Comparison of ENCODE assay signal across 27 mouse cellular contexts in the genomic region with DNA sequence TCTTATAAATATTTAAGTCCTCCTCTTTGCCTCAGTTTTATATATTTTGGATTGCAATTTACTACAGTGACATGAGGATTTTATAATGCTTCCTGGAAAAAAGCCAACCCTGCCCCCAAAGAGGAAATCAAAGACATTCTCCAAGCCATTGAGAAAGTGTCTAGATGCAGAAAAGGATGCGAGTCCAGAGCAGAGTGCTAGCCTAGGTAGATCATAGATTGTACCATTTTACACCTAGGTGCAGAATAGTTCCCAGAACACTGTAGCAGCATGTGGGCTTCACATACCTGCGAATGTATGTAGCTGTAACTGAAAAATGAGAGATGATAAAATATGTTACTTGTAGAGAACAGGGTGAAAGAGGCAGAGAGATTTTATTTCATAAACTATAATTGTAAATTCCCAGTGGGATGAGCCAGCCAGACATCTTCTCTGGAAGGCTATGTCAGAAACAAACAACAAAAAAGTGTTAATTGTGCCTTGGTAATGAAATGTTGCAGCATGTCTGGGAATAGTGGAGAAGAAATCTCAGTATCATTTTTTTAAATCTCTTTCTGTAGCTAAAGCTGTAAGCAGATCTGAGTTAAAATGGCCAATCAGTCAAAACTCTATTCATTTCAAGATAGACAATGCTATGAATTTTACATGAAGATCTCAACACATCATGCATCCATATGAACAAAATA. TPM values are rescaled to one million over a fixed set of nuclear protein-coding genes. Genes with fewer than 3 reads are reported as not detected.
DNase-seq lines count a peak whose midpoint lies in the region; ATAC-seq and TF ChIP-seq lines count a peak whose summit lies in the region.
"Had no signal": no experiment of that assay in that cellular context is flagged by ENCODE, and none has a peak within 500 bp of the region (broad histone marks: within the 10 kb centered on the region; RNA-seq: fewer than 3 reads in every experiment).

No protein-coding gene starts in this region.

- TF ChIP-seq CTCF in forebrain, postnatal 0 days (IDR thresholded peaks at IDR 0.05; ENCODE audit: low read depth), result no peak

- H3K27ac ChIP-seq in forebrain, embryonic 13.5 days, result 0 out of 2 replicates have a peak overlapping the region, but pooled peaks have one; percentile 19
- no peak overlapping the region for H3K27ac ChIP-seq in forebrain, embryonic 10.5 days
- peak overlapping the region; percentile 60 for H3K27ac ChIP-seq in forebrain, postnatal 0 days (ENCODE audit: low read depth, low read length)
- H3K27ac ChIP-seq: embryonic facial prominence, embryonic 12.5 days; embryonic facial prominence, embryonic 15.5 days; heart, embryonic 15.5 days; hindbrain, embryonic 14.5 days; hindbrain, postnatal 0 days had no signal

- H3K9ac ChIP-seq in forebrain, embryonic 13.5 days, result no peak overlapping the region
- H3K9ac ChIP-seq in forebrain, postnatal 0 days, result no peak overlapping the region
- H3K9ac ChIP-seq: embryonic facial prominence, embryonic 12.5 days; embryonic facial prominence, embryonic 15.5 days; heart, embryonic 12.5 days; heart, embryonic 15.5 days; hindbrain, embryonic 14.5 days had no signal

- DNase-seq in forebrain, embryonic 10.5 days (ENCODE audit: extremely low spot score, low spot score), result no peak
- DNase-seq in frontal cortex, postnatal 10 days (ENCODE audit: low spot score in 2 of 2), result no peak
- DNase-seq in brain, adult 2 months (ENCODE audit: low read depth, low spot score), result peak; percentile 15
- DNase-seq in forebrain, postnatal 0 days, result peak; percentile 50
- no peak for DNase-seq in kidney, adult 18-20 months
- DNase-seq: adrenal gland, adult 8-10 months; adrenal gland, postnatal 25 days; cerebellum, adult 11 months; cerebellum, adult 2 months; cerebellum, adult 9-11 months; cerebellum, postnatal 25 days; gastrocnemius, postnatal 25 days; heart, adult 18-20 months; heart, postnatal 10 days; heart, postnatal 36 days had no signal

- 79% methylated on average over 2 of the region's 2 CpGs for WGBS in forebrain, embryonic 13.5 days
- 89% methylated on average over 2 of the region's 2 CpGs for WGBS in forebrain, embryonic 10.5 days
- WGBS in forebrain, postnatal 0 days, result 44% methylated on average over 2 of the region's 2 CpGs

- peak; percentile 41; the same call in 1 of the 2 replicates for ATAC-seq in forebrain, embryonic 13.5 days
- peak; percentile 23; the same call in 1 of the 2 replicates for ATAC-seq in frontal cortex, adult (ENCODE audit: low TSS enrichment)
- ATAC-seq in forebrain, postnatal 0 days, result peak; percentile 71
- ATAC-seq: activated CD4-positive, CD25-positive, alpha-beta regulatory T cell, adult 4 months; hindbrain, postnatal 0 days; inflammation-experienced regulatory T-cells, adult 6 months; intestine, embryonic 16.5 days had no signal

- H3K4me1 ChIP-seq in forebrain, embryonic 13.5 days, result no peaks in the 10 kb centered on the region
- H3K4me1 ChIP-seq in forebrain, embryonic 10.5 days, result no peaks in the 10 kb centered on the region
- H3K4me1 ChIP-seq in forebrain, postnatal 0 days (ENCODE audit: insufficient read depth), result no peaks in the 10 kb centered on the region
- H3K4me1 ChIP-seq: embryonic facial prominence, embryonic 12.5 days; embryonic facial prominence, embryonic 15.5 days; heart, embryonic 12.5 days; heart, embryonic 15.5 days had no signal

- H3K9me3 ChIP-seq in forebrain, embryonic 13.5 days (replicated peaks), result no peaks in the 10 kb centered on the region
- no peaks in the 10 kb centered on the region for H3K9me3 ChIP-seq in forebrain, embryonic 10.5 days
- no peaks in the 10 kb centered on the region for H3K9me3 ChIP-seq in forebrain, postnatal 0 days (ENCODE audit: low read length)
- H3K9me3 ChIP-seq: embryonic facial prominence, embryonic 12.5 days; embryonic facial prominence, embryonic 15.5 days; heart, embryonic 12.5 days; heart, embryonic 15.5 days had no signal

- H3K4me3 ChIP-seq in forebrain, embryonic 13.5 days, result no peak overlapping the region
- H3K4me3 ChIP-seq in forebrain, embryonic 10.5 days, result no peak overlapping the region
- H3K4me3 ChIP-seq in forebrain, postnatal 0 days (ENCODE audit: low read depth, low read length), result no peak overlapping the region
- H3K4me3 ChIP-seq: embryonic facial prominence, embryonic 12.5 days; embryonic facial prominence, embryonic 15.5 days; heart, embryonic 12.5 days; heart, embryonic 15.5 days had no signal

- no peaks in the 10 kb centered on the region for H3K27me3 ChIP-seq in forebrain, embryonic 13.5 days
- H3K27me3 ChIP-seq in forebrain, embryonic 10.5 days (ENCODE audit: poor library complexity, severe bottlenecking), result no peaks in the 10 kb centered on the region
- H3K27me3 ChIP-seq in forebrain, postnatal 0 days (ENCODE audit: insufficient read depth, low read length), result no peaks in the 10 kb centered on the region
- H3K27me3 ChIP-seq: embryonic facial prominence, embryonic 12.5 days; embryonic facial prominence, embryonic 15.5 days; heart, embryonic 12.5 days; heart, embryonic 15.5 days had no signal

- no peaks in the 10 kb centered on the region for H3K36me3 ChIP-seq in forebrain, embryonic 13.5 days (ENCODE audit: poor library complexity, severe bottlenecking)
- no peaks in the 10 kb centered on the region for H3K36me3 ChIP-seq in forebrain, embryonic 10.5 days (replicated peaks)
- no peaks in the 10 kb centered on the region for H3K36me3 ChIP-seq in forebrain, postnatal 0 days (ENCODE audit: insufficient read depth)
- H3K36me3 ChIP-seq: embryonic facial prominence, embryonic 12.5 days; embryonic facial prominence, embryonic 15.5 days; heart, embryonic 12.5 days; heart, embryonic 15.5 days had no signal

- H3K4me2 ChIP-seq in forebrain, embryonic 13.5 days, result no peak overlapping the region
- no peak overlapping the region for H3K4me2 ChIP-seq in forebrain, postnatal 0 days (ENCODE audit: low read depth)
- H3K4me2 ChIP-seq: embryonic facial prominence, embryonic 12.5 days; embryonic facial prominence, embryonic 15.5 days; heart, embryonic 12.5 days; heart, embryonic 15.5 days; hindbrain, embryonic 14.5 days had no signal

RNA-seq across cellular contexts. Expression of a gene that starts 7.8 kb away (rescaled TPM):
- polyA plus RNA-seq in forebrain, embryonic 13.5 days (2015; fragmentation: Nextera tagmentation; extraction: Ambion mirVana), result 12.3 and 12.6 TPM in 2 replicates
- 3.3 and 4.7 TPM in 2 replicates for polyA plus RNA-seq in forebrain, embryonic 10.5 days (2016; fragmentation: Nextera tagmentation; extraction: Ambion mirVana)
- total RNA-seq in forebrain, postnatal 0 days (2014; rRNA removed), result 24.3 and 30.4 TPM in 2 replicates
- 17.8 and 18.1 TPM in 2 replicates for polyA plus RNA-seq in forebrain, postnatal 0 days (2015; fragmentation: Nextera tagmentation; extraction: Ambion mirVana)
- total RNA-seq: common myeloid progenitor, adult 5-6 weeks; heart, adult 18-20 months; heart, postnatal 10 days; heart, postnatal 36 days had no signal
- polyA plus RNA-seq: inflammation-experienced regulatory T-cells, adult 6 months had no signal

RNA-seq across cellular contexts. Expression of a gene that starts 59.9 kb away (rescaled TPM):
- polyA plus RNA-seq in forebrain, embryonic 13.5 days (2015; fragmentation: Nextera tagmentation; extraction: Ambion mirVana), result 366 and 370 TPM in 2 replicates
- 28.0 and 29.8 TPM in 2 replicates for polyA plus RNA-seq in forebrain, embryonic 10.5 days (2016; fragmentation: Nextera tagmentation; extraction: Ambion mirVana)
- 1,306 and 1,346 TPM in 2 replicates for total RNA-seq in forebrain, postnatal 0 days (2014; rRNA removed)
- polyA plus RNA-seq in forebrain, postnatal 0 days (2015; fragmentation: Nextera tagmentation; extraction: Ambion mirVana), result 660 and 667 TPM in 2 replicates
- total RNA-seq: common myeloid progenitor, adult 5-6 weeks had no signal

Comparison
In these comparisons a context has a peak if more than half of its experiments do, and no peak if none do; other contexts are left out.
1. DNase-seq: peak in brain, adult 2 months (single experiment) and forebrain, postnatal 0 days (single experiment); none in forebrain, embryonic 10.5 days (single experiment), frontal cortex, postnatal 10 days (0 of 2) and kidney, adult 18-20 months (single experiment).
2. RNA of a gene that starts 59.9 kb away (polyA plus RNA-seq): 660 to 667 TPM in forebrain, postnatal 0 days and 366 to 370 TPM in forebrain, embryonic 13.5 days; 28.0 to 29.8 TPM in forebrain, embryonic 10.5 days; every median in the first group is over 10 times any median in the second.
3. Peak in every context shown above with its lines, with median percentiles within 50 percentile points of each other: ATAC-seq.